Mouse (Mus musculus) bone marrow macrophage, adult 2 months (primary cell): ENCODE data around the gene Gm21761. TPM values are rescaled to one million over a fixed set of nuclear protein-coding genes. Genes with fewer than 3 reads are reported as not detected.
"Not testable (repeated sequence)": the region's sequence is repeated elsewhere in the genome, so short reads cannot be mapped to it uniquely, and the experiment has no call there.

Experiments
- H3K27ac ChIP-seq: 2 replicates; pipeline ENCODE4 v1.5.1; 2012; ENCODE audit warnings: low read depth, low read length; ENCODE audit not compliant: insufficient read depth
- H3K4me1 ChIP-seq: 2 replicates; pipeline ENCODE4 v1.6.1; 2012; ENCODE audit warnings: low read length; ENCODE audit not compliant: control insufficient read depth, insufficient read depth
- H3K4me3 ChIP-seq: 2 replicates; pipeline ENCODE4 v1.5.1; 2012; ENCODE audit warnings: mild to moderate bottlenecking, low read length, moderate library complexity; ENCODE audit not compliant: insufficient read depth
- polyA plus RNA-seq: library from polyadenylated mRNA; stranded (reverse); fragments of >200 nt; gene quantifications from 2 replicates; pipeline ENCODE4 v1.2.4, GENCODE M21; 2012; ENCODE audit not compliant: missing spikeins, insufficient read depth, insufficient read length

The Gm21761 gene
- polyA plus RNA-seq, 1 experiment: not detected

- H3K27ac ChIP-seq, H3K4me3 ChIP-seq, H3K4me1 ChIP-seq: not testable (repeated sequence)
Observed at GRCm38 (mm10) chr13:119864395-119864999, 64.6 kb downstream of the Gm21761 start.

GRCm38 (mm10) chr13:119862399-119862798, 66.7 kb downstream of the Gm21761 start:
- not testable (repeated sequence) for H3K4me3 ChIP-seq, H3K4me1 ChIP-seq, H3K27ac ChIP-seq

Other genes starting within 250 kb of the Gm21761 start
- gene Hmgcs1, start 238.9 kb downstream of the Gm21761 start, polyA plus RNA-seq: 29.3 and 34.5 TPM in 2 replicates
- 0.55 and 1.0 TPM in 2 replicates for gene Nim1k, start 173.4 kb downstream of the Gm21761 start, polyA plus RNA-seq
- 17.6 and 18.6 TPM in 2 replicates for gene Zfp131, start 138.4 kb downstream of the Gm21761 start, polyA plus RNA-seq
- not detected in 2 replicates for gene AF067063, start 99.1 kb downstream of the Gm21761 start, polyA plus RNA-seq
- not detected in 2 replicates for gene D13Ertd608e, start 93.3 kb downstream of the Gm21761 start, polyA plus RNA-seq
- gene Tcstv1, start 34.5 kb downstream of the Gm21761 start, polyA plus RNA-seq: not detected in 2 replicates
- not detected in 2 replicates for gene B020031M17Rik, start 21.5 kb upstream of the Gm21761 start, polyA plus RNA-seq
- not detected in 2 replicates for gene Gm36079, start 97.7 kb upstream of the Gm21761 start, polyA plus RNA-seq
- 217 and 233 TPM in 2 replicates for gene Gm21188, start 122.9 kb upstream of the Gm21761 start, polyA plus RNA-seq
- gene Gm20767, start 211.0 kb upstream of the Gm21761 start, polyA plus RNA-seq: not detected in 2 replicates
- not detected in 2 replicates for gene Gm21818, start 243.2 kb upstream of the Gm21761 start, polyA plus RNA-seq